Mouse (Mus musculus) heart, embryonic 13.5 days (tissue): ENCODE results near the gene Adam15. TPM values are rescaled to one million over a fixed set of nuclear protein-coding genes. Genes with fewer than 3 reads are reported as not detected.
A peak's percentile ranks its signal among the peaks of the same experiment; 100 is the strongest.

ENCODE experiments used
- ATAC-seq: fragments of 200-750 bp; cut with Nextera tagmentation; 2 replicates; pipeline ENCODE4 v1.8.0; 2017; ENCODE audit warnings: moderate TSS enrichment; ENCODE audit not compliant: insufficient number of reproducible peaks, low FRiP score, low TSS enrichment; ENCODE audit errors: extremely low read depth
- H3K27ac ChIP-seq: fragments of 300-500 bp; sonication (generic); replicated peaks from 2 replicates; pipeline ENCODE4 v1.5.1; 2015; ENCODE audit warnings: moderate library complexity, mild to moderate bottlenecking, inconsistent platforms
- H3K27me3 ChIP-seq: fragments of 300-500 bp; sonication (generic); replicated peaks from 2 replicates; pipeline ENCODE4 v1.6.1; 2015; ENCODE audit warnings: mild to moderate bottlenecking, inconsistent platforms
- H3K36me3 ChIP-seq: fragments of 300-500 bp; sonication (generic); 2 replicates; pipeline ENCODE4 v1.6.1; 2015; ENCODE audit warnings: mild to moderate bottlenecking, inconsistent platforms
- H3K4me1 ChIP-seq: fragments of 300-500 bp; sonication (generic); 2 replicates; pipeline ENCODE4 v1.6.1; 2015; ENCODE audit warnings: inconsistent platforms
- H3K4me2 ChIP-seq: fragments of 300-500 bp; sonication (generic); 2 replicates; pipeline ENCODE4 v1.6.1; 2015; ENCODE audit warnings: inconsistent platforms, mild to moderate bottlenecking, moderate library complexity
- H3K4me3 ChIP-seq: fragments of 300-500 bp; sonication (generic); 2 replicates; pipeline ENCODE4 v1.5.1; 2015; ENCODE audit warnings: moderate library complexity, mild to moderate bottlenecking, inconsistent platforms
- H3K9ac ChIP-seq: fragments of 300-500 bp; sonication (generic); 2 replicates; pipeline ENCODE4 v1.6.1; 2015; ENCODE audit warnings: inconsistent platforms, mild to moderate bottlenecking, moderate library complexity
- H3K9me3 ChIP-seq: fragments of 300-500 bp; sonication (generic); 2 replicates; pipeline ENCODE4 v1.6.1; 2016; ENCODE audit warnings: inconsistent platforms
- WGBS: fragments of 180-500 bp; shearing (Covaris S2); methylation state at CpG from one replicate; pipeline ENCODE4 v1.1.7; 2015; ENCODE audit warnings: mixed read lengths; 5-methylcytosine and 5-hydroxymethylcytosine counted together
- polyA plus RNA-seq: library from polyadenylated mRNA; unstranded; fragments of >200 nt; fragmentation: Nextera tagmentation; extraction: Ambion mirVana; gene quantifications from 2 replicates; pipeline ENCODE4 v1.2.1, GENCODE M21; 2015

Gene Adam15
- polyA plus RNA-seq, 1 experiment from 2014 or later = 58.3 TPM

- H3K4me1 ChIP-seq = peaks cover 40% of the 10 kb centered on the region
- H3K9ac ChIP-seq = peak overlapping the region; percentile 80
Measured at GRCm38 (mm10) chr3:89321183-89322130, 28.3 kb downstream of the Adam15 start.

DNA sequence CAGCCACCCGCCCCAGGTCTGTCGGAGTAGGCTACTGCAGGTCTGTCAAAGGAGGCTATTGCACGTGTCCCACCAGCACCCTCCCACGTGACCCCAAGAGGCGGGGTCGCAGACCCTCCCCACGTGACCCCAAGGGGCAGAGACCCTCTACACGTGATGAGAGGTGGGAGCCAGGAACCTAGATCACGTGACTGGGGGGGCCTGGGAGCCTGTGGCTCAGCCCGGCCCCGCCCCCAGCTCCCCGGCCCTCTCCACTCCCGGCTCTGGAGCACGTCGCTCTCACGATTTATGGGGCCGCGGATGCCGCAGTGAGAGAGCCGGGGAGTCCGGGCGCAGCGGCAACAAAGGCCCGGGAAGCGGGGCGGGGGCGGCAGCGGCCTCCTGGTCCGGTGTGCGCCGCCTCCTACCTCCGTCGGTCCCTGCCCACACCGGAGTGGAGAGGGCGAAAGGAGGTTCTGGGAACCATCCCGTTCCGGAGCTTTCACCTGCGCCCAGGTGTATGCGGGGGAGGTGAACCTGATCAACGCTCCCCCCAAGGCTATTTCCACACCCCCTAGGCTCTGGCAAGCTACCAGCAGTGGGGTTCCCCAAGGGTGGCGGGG lies 29.1 kb downstream of the Adam15 start:
- under 1% methylated on average over 41 of the region's 41 CpGs for WGBS
- Histone ChIP-seq H3K9me3 (no peaks in the 10 kb centered on the region), H3K27me3 (peaks cover 84% of the 10 kb centered on the region), H3K4me3 (peak overlapping the region; percentile 70), H3K9ac (peak overlapping the region; percentile 80), H3K27ac (no peak overlapping the region), H3K36me3 (no peaks in the 10 kb centered on the region), H3K4me2 (peak overlapping the region; percentile 99), H3K4me1 (peaks cover 48% of the 10 kb centered on the region)
- no peak for ATAC-seq

More at GRCm38 (mm10) chr3:89321183-89322130, 28.3 kb downstream of the Adam15 start:
- Histone ChIP-seq H3K27me3 (peaks cover 77% of the 10 kb centered on the region), H3K27ac (no peak overlapping the region), H3K4me2 (peak overlapping the region; percentile 99), H3K36me3 (no peaks in the 10 kb centered on the region), H3K9me3 (no peaks in the 10 kb centered on the region), H3K4me3 (peak overlapping the region; percentile 70)
- ATAC-seq = no peak
- WGBS = under 1% methylated on average over 64 of the region's 66 CpGs

GRCm38 (mm10) chr3:89319591-89320350 lies 30.0 kb downstream of the Adam15 start:
- no peaks in the 10 kb centered on the region for H3K9me3 ChIP-seq
- H3K4me3 ChIP-seq = peak overlapping the region; percentile 70
- H3K27ac ChIP-seq = no peak overlapping the region
- H3K4me2 ChIP-seq = peak overlapping the region; percentile 99
- no peak for ATAC-seq
- 3% methylated on average over 53 of the region's 58 CpGs for WGBS
- peak overlapping the region; percentile 67 for H3K9ac ChIP-seq
- peaks cover 57% of the 10 kb centered on the region for H3K4me1 ChIP-seq
- H3K27me3 ChIP-seq = peaks cover 84% of the 10 kb centered on the region
- H3K36me3 ChIP-seq = no peaks in the 10 kb centered on the region

- no peak overlapping the region for H3K27ac ChIP-seq
- ATAC-seq = no peak
- H3K4me3 ChIP-seq = peak overlapping the region; percentile 70
- H3K4me1 ChIP-seq = peaks cover 64% of the 10 kb centered on the region
- H3K4me2 ChIP-seq = peak overlapping the region; percentile 99
- H3K36me3 ChIP-seq = no peaks in the 10 kb centered on the region
- H3K27me3 ChIP-seq = peaks cover 82% of the 10 kb centered on the region
- no peaks in the 10 kb centered on the region for H3K9me3 ChIP-seq
- peak overlapping the region; percentile 67 for H3K9ac ChIP-seq
- 11% methylated on average over 21 of the region's 21 CpGs for WGBS
Measured at GRCm38 (mm10) chr3:89318971-89319590, 30.7 kb downstream of the Adam15 start.

- H3K9me3 ChIP-seq = no peaks in the 10 kb centered on the region
- 74% methylated on average over 8 of the region's 8 CpGs for WGBS
- no peak for ATAC-seq
- no peak overlapping the region for H3K4me2 ChIP-seq
- no peak overlapping the region for H3K4me3 ChIP-seq
- peaks cover 74% of the 10 kb centered on the region for H3K27me3 ChIP-seq
- peaks cover 65% of the 10 kb centered on the region for H3K4me1 ChIP-seq
- no peaks in the 10 kb centered on the region for H3K36me3 ChIP-seq
- no peak overlapping the region for H3K27ac ChIP-seq
- H3K9ac ChIP-seq = no peak overlapping the region
Measured at GRCm38 (mm10) chr3:89318316-89318715, 31.5 kb downstream of the Adam15 start.

DNA sequence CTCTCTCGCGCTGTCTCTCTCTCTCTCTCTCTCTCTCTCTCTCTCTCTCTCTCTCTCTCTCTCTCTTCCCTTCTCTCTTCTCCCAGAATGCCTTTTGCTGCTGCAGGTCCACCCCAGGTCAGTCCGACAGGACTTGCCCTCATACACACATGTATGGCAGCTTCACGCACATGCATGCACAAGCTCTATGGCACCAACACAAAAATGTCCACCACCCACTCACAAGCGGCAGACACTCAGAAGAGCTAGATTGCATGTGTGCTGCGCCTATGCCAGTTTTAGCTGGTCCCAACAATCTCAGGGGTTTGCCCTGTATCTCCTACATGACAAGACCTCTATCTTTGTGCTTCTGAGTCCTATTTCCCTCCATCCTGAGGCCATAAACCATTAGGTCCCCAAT lies 32.5 kb downstream of the Adam15 start:
- Histone ChIP-seq H3K4me1 (peaks cover 61% of the 10 kb centered on the region), H3K9ac (no peak overlapping the region), H3K4me3 (no peak overlapping the region), H3K36me3 (no peaks in the 10 kb centered on the region), H3K27ac (no peak overlapping the region), H3K27me3 (peaks cover 64% of the 10 kb centered on the region), H3K9me3 (no peaks in the 10 kb centered on the region), H3K4me2 (peak overlapping the region; percentile 25; the same call in 1 of the 2 replicates)
- ATAC-seq = no peak
- WGBS = 53% methylated on average over 6 of the region's 6 CpGs

GRCm38 (mm10) chr3:89316833-89317232 lies 33.0 kb downstream of the Adam15 start:
- Histone ChIP-seq H3K4me2 (peak overlapping the region; percentile 69; the same call in 1 of the 2 replicates), H3K4me1 (peaks cover 57% of the 10 kb centered on the region), H3K36me3 (no peaks in the 10 kb centered on the region), H3K27ac (no peak overlapping the region), H3K9ac (0 out of 2 replicates have a peak overlapping the region, but pooled peaks have one; percentile 17), H3K4me3 (no peak overlapping the region), H3K9me3 (no peaks in the 10 kb centered on the region), H3K27me3 (peaks cover 59% of the 10 kb centered on the region)
- 3% methylated on average over 4 of the region's 4 CpGs for WGBS
- no peak for ATAC-seq

DNA sequence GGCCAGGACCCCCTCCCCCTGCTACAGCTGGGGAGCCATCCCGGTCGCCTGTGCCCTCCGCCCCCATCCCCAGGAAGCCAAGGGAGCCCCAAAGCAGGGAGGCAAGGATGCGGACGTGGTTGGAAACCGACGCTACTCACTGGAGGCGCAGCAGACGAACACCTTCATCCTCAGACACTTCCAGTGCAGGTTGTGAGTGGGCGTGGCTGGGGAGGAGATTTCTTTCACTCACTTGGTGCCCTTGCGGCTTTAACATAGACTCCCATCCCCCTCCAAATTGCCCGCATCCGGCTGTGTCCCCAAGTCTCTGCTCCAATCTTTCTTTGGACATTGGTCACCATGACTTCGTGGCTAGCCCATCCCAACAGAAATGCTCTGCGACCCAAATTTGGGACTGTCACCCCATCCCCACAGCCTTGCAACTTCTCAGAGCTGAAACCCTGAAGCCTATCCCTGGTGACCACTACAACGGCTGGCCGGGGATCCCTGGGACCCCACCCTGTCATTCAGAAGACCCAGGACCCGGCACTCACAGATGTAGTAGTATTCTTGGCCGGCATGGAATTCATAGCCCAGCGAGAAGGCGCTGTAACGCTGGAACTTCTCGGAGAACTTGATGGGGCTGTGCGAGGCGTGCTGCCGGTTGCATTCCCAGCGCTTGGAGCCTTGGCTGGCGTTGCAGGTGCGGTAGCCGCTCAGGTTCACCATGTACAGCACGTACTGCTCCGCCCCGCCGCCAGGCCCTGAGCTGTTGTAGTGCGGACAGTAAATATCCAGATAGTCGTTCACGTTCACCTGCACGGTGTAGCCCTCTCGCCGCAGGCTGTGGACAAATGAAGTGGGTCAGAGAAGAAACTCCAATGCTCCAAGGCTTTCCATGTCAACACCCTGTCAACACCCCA lies 33.6 kb downstream of the Adam15 start:
- Histone ChIP-seq H3K4me1 (peaks cover 51% of the 10 kb centered on the region), H3K36me3 (no peaks in the 10 kb centered on the region), H3K27me3 (peaks cover 53% of the 10 kb centered on the region), H3K4me2 (peak overlapping the region; percentile 69), H3K27ac (no peak overlapping the region), H3K9ac (peak overlapping the region; percentile 71), H3K4me3 (peak overlapping the region; percentile 45), H3K9me3 (no peaks in the 10 kb centered on the region; the same call in 1 of the 2 replicates)
- ATAC-seq = no peak
- WGBS = 20% methylated on average over 40 of the region's 40 CpGs

- Histone ChIP-seq H3K4me3 (peak overlapping the region; percentile 45), H3K9me3 (no peaks in the 10 kb centered on the region; the same call in 1 of the 2 replicates), H3K4me2 (peak overlapping the region; percentile 69), H3K4me1 (peaks cover 42% of the 10 kb centered on the region), H3K27ac (no peak overlapping the region), H3K27me3 (peaks cover 45% of the 10 kb centered on the region), H3K9ac (peak overlapping the region; percentile 71), H3K36me3 (no peaks in the 10 kb centered on the region)
- WGBS = 9% methylated on average over 22 of the region's 26 CpGs
- ATAC-seq = no peak
Measured at GRCm38 (mm10) chr3:89315195-89315929, 34.4 kb downstream of the Adam15 start.
